Mouse (Mus musculus): Measurements from ENCODE around the gene Slc4a11. TPM values are rescaled to one million over a fixed set of nuclear protein-coding genes. Genes with fewer than 3 reads are reported as not detected.
A peak's percentile ranks its signal among the peaks of the same experiment; 100 is the strongest.

The Slc4a11 gene
- polyA plus RNA-seq, 1 experiment from 2014 or later = 15.2 TPM

GRCm38 (mm10) chr2:130717951-130718350, 20.6 kb upstream of the Slc4a11 start:
- peak; percentile 21 for ATAC-seq
- H3K27me3 ChIP-seq = no peaks in the 10 kb centered on the region
- in situ Hi-C loops (cut with MboI; ENCODE audit: low pct_unique_long_range_greater_than_20kb) = no loop called here
- ChIA-PET CTCF (interaction anchor here (1.7 kb wide), 1 partner anchor 13 kb away, joined by 5 read pairs; no protein-coding TSS in a partner anchor), POLR2A (no interaction called here)
- TF ChIP-seq CTCF (IDR thresholded peaks at IDR 0.05) = no peak
- peak; percentile 17 for DNase-seq (ENCODE audit: low read depth, low spot score)

- CTCF ChIA-PET = interaction anchor here (0.7 to 1.1 kb wide), 3 partner anchors 9 to 28 kb away, joined by 3 to 6 read pairs (median 3); no protein-coding TSS in a partner anchor
- DNase-seq (ENCODE audit: low read depth, low spot score) (no peak), ATAC-seq (no peak)
- in situ Hi-C loops (cut with MboI; ENCODE audit: low pct_unique_long_range_greater_than_20kb) = no loop called here
- TF ChIP-seq CTCF (IDR thresholded peaks at IDR 0.05) = no peak
- POLR2A ChIA-PET = interaction anchor here (0.7 kb wide), 1 partner anchor 75 kb away, joined by 4 read pairs; no protein-coding TSS in a partner anchor
- no peaks in the 10 kb centered on the region for H3K27me3 ChIP-seq
Measured at GRCm38 (mm10) chr2:130707057-130707456, 9.7 kb upstream of the Slc4a11 start.

GRCm38 (mm10) chr2:130706602-130707001, 9.3 kb upstream of the Slc4a11 start:
- no peak for DNase-seq (ENCODE audit: low read depth, low spot score)
- H3K27me3 ChIP-seq = no peaks in the 10 kb centered on the region
- ATAC-seq = no peak
- no peak for TF ChIP-seq CTCF (IDR thresholded peaks at IDR 0.05)
- ChIA-PET POLR2A (no interaction called here), CTCF (interaction anchor here (1.0 to 1.1 kb wide), 2 partner anchors 9 to 22 kb away, joined by 3 to 6 read pairs; no protein-coding TSS in a partner anchor)
- in situ Hi-C loops (cut with MboI; ENCODE audit: low pct_unique_long_range_greater_than_20kb) = no loop called here

- no peak for DNase-seq (ENCODE audit: low read depth, low spot score)
- H3K27me3 ChIP-seq = no peaks in the 10 kb centered on the region
- TF ChIP-seq CTCF (IDR thresholded peaks at IDR 0.05) = no peak
- ATAC-seq = no peak
- in situ Hi-C loops (cut with MboI; ENCODE audit: low pct_unique_long_range_greater_than_20kb) = no loop called here
- POLR2A ChIA-PET = no interaction called here
- CTCF ChIA-PET = interaction anchor here (1.7 kb wide), 1 partner anchor 12 kb away, joined by 5 read pairs; no protein-coding TSS in a partner anchor
Measured at GRCm38 (mm10) chr2:130705178-130705577, 7.9 kb upstream of the Slc4a11 start.

- no peaks in the 10 kb centered on the region for H3K27me3 ChIP-seq
- TF ChIP-seq CTCF (IDR thresholded peaks at IDR 0.05) = no peak
- no peak for ATAC-seq
- ChIA-PET CTCF (interaction anchor here (1.0 to 1.7 kb wide), 3 partner anchors 9 to 13 kb away, joined by 3 to 5 read pairs (median 3); no protein-coding TSS in a partner anchor), POLR2A (no interaction called here)
- DNase-seq (ENCODE audit: low read depth, low spot score) = no peak
- in situ Hi-C loops (cut with MboI; ENCODE audit: low pct_unique_long_range_greater_than_20kb) = no loop called here
Measured at GRCm38 (mm10) chr2:130704040-130705001, 7.0 kb upstream of the Slc4a11 start.

GRCm38 (mm10) chr2:130697821-130698266, 525 bp upstream of the Slc4a11 start:
- no peak for ATAC-seq
- no peaks in the 10 kb centered on the region for H3K27me3 ChIP-seq
- in situ Hi-C loops (cut with MboI; ENCODE audit: low pct_unique_long_range_greater_than_20kb) = no loop called here
- ChIA-PET POLR2A (interaction anchor here (0.5 to 1.2 kb wide), 3 partner anchors 12 to 70 kb away, joined by 3 read pairs; no protein-coding TSS in a partner anchor), CTCF (interaction anchor here (1.1 kb wide), 1 partner anchor 12 kb away, joined by 3 read pairs; no protein-coding TSS in a partner anchor)
- TF ChIP-seq CTCF (IDR thresholded peaks at IDR 0.05) = no peak
- DNase-seq (ENCODE audit: low read depth, low spot score) = no peak

GRCm38 (mm10) chr2:130696700-130697152, 593 bp downstream of the Slc4a11 start:
- in situ Hi-C loops (cut with MboI; ENCODE audit: low pct_unique_long_range_greater_than_20kb) = no loop called here
- no peak for DNase-seq (ENCODE audit: low read depth, low spot score)
- CTCF ChIA-PET = no interaction called here
- no peak for TF ChIP-seq CTCF (IDR thresholded peaks at IDR 0.05)
- POLR2A ChIA-PET = interaction anchor here (0.9 to 1.2 kb wide), 2 partner anchors 12 to 17 kb away, joined by 3 read pairs; no protein-coding TSS in a partner anchor
- ATAC-seq = no peak
- no peaks in the 10 kb centered on the region for H3K27me3 ChIP-seq

- no peak for DNase-seq (ENCODE audit: low read depth, low spot score)
- TF ChIP-seq CTCF (IDR thresholded peaks at IDR 0.05) = no peak
- CTCF ChIA-PET = interaction anchor here (0.8 to 1.4 kb wide), 3 partner anchors 16 to 54 kb away, joined by 3 read pairs; partner anchors contain the start of gene Ddrgk1
- POLR2A ChIA-PET = no interaction called here
- H3K27me3 ChIP-seq = no peaks in the 10 kb centered on the region
- in situ Hi-C loops (cut with MboI; ENCODE audit: low pct_unique_long_range_greater_than_20kb) = no loop called here
- no peak for ATAC-seq
Measured at GRCm38 (mm10) chr2:130693563-130693962, 3.8 kb downstream of the Slc4a11 start.

GRCm38 (mm10) chr2:130689011-130689410, 8.3 kb downstream of the Slc4a11 start:
- in situ Hi-C loops (cut with MboI; ENCODE audit: low pct_unique_long_range_greater_than_20kb) = no loop called here
- ATAC-seq = no peak
- TF ChIP-seq CTCF (IDR thresholded peaks at IDR 0.05) = no peak
- POLR2A ChIA-PET = no interaction called here
- DNase-seq (ENCODE audit: low read depth, low spot score) = no peak
- no peaks in the 10 kb centered on the region for H3K27me3 ChIP-seq
- CTCF ChIA-PET = interaction anchor here (1.3 kb wide), 1 partner anchor 24 kb away, joined by 3 read pairs; no protein-coding TSS in a partner anchor

GRCm38 (mm10) chr2:130685426-130685825, 11.9 kb downstream of the Slc4a11 start:
- in situ Hi-C loops (cut with MboI; ENCODE audit: low pct_unique_long_range_greater_than_20kb) = no loop called here
- no peaks in the 10 kb centered on the region for H3K27me3 ChIP-seq
- DNase-seq (ENCODE audit: low read depth, low spot score) (no peak), ATAC-seq (no peak)
- ChIA-PET POLR2A (no interaction called here), CTCF (no interaction called here)
- TF ChIP-seq CTCF (IDR thresholded peaks at IDR 0.05) = no peak

Measured in Patski (cell line).